Mouse (Mus musculus) stomach, embryonic 16.5 days (tissue): ENCODE results near the gene Npnt. TPM values are rescaled to one million over a fixed set of nuclear protein-coding genes. Genes with fewer than 3 reads are reported as not detected.

Source experiments
- ATAC-seq: fragments of 200-750 bp; cut with Nextera tagmentation; 2 replicates; pipeline ENCODE4 v1.8.0; 2017; ENCODE audit warnings: moderate number of reproducible peaks, moderate TSS enrichment; ENCODE audit not compliant: insufficient read depth, low FRiP score
- H3K27ac ChIP-seq: fragments of 300-500 bp; sonication (generic); 2 replicates; pipeline ENCODE4 v1.5.1; 2014; ENCODE audit warnings: low read length
- H3K27me3 ChIP-seq: fragments of 300-500 bp; sonication (generic); 2 replicates; pipeline ENCODE4 v1.6.1; 2014; ENCODE audit warnings: low read length, control low read depth, mixed read lengths; ENCODE audit not compliant: control insufficient read depth, insufficient read depth
- H3K36me3 ChIP-seq: fragments of 300-500 bp; sonication (generic); 2 replicates; pipeline ENCODE4 v1.6.1; 2014; ENCODE audit warnings: low read length; ENCODE audit not compliant: control insufficient read depth, insufficient read depth
- H3K4me1 ChIP-seq: fragments of 300-500 bp; sonication (generic); 2 replicates; pipeline ENCODE4 v1.6.1; 2014; ENCODE audit warnings: low read length, control low read depth, mixed read lengths; ENCODE audit not compliant: control insufficient read depth, insufficient read depth
- H3K4me2 ChIP-seq: fragments of 300-500 bp; sonication (generic); 2 replicates; pipeline ENCODE4 v1.6.1; 2014; ENCODE audit warnings: low read depth, low read length, mixed read lengths
- H3K4me3 ChIP-seq: fragments of 300-500 bp; sonication (generic); replicated peaks from 2 replicates; pipeline ENCODE4 v1.5.1; 2014; ENCODE audit warnings: mild to moderate bottlenecking, low read length
- H3K9ac ChIP-seq: fragments of 300-500 bp; sonication (generic); 2 replicates; pipeline ENCODE4 v1.6.1; 2014; ENCODE audit warnings: low read length
- H3K9me3 ChIP-seq: fragments of 300-500 bp; sonication (generic); replicated peaks from 2 replicates; pipeline ENCODE4 v1.6.1; 2016; ENCODE audit warnings: low read length, control low read depth; ENCODE audit not compliant: control insufficient read depth
- WGBS: fragments of 180-500 bp; shearing (Covaris S2); extraction: QIAGEN DNeasy Blood & Tissue Kit; methylation state at CpG from one replicate; pipeline ENCODE4 v1.1.7; 2014; 5-methylcytosine and 5-hydroxymethylcytosine counted together
- polyA plus RNA-seq: library from polyadenylated mRNA; unstranded; fragments of >200 nt; fragmentation: Nextera tagmentation; extraction: Ambion mirVana; gene quantifications from 2 replicates; pipeline ENCODE4 v1.2.1, GENCODE M21; 2015

Gene Npnt
- polyA plus RNA-seq, 1 experiment from 2014 or later = 67.3 TPM

DNA sequence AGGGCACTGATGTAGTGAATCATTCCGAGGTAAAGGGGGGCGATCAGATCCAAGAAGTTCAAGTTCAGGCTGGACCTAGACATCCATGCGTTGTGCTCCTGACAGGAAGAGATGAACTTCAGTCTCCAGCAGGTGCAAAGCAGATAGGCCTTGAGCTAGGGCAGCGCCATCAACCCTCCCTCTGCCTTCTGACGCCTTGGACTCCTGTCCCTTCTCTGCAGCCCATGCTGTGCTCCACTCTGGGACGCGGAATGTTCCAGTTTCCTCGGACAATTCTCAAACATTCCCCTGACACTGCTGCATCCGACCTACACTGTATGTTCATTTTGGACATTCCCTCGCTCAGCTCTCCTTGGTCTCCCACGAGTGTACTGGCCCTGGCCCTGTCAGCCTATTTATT is 30.9 kb downstream of the Npnt start:
- Histone ChIP-seq H3K36me3 (no peaks in the 10 kb centered on the region), H3K27ac (no peak overlapping the region), H3K4me1 (no peaks in the 10 kb centered on the region), H3K9ac (no peak overlapping the region), H3K27me3 (no peaks in the 10 kb centered on the region), H3K4me3 (no peak overlapping the region), H3K9me3 (no peaks in the 10 kb centered on the region), H3K4me2 (no peak overlapping the region)
- 90% methylated on average over 11 of the region's 11 CpGs for WGBS
- no peak for ATAC-seq

DNA sequence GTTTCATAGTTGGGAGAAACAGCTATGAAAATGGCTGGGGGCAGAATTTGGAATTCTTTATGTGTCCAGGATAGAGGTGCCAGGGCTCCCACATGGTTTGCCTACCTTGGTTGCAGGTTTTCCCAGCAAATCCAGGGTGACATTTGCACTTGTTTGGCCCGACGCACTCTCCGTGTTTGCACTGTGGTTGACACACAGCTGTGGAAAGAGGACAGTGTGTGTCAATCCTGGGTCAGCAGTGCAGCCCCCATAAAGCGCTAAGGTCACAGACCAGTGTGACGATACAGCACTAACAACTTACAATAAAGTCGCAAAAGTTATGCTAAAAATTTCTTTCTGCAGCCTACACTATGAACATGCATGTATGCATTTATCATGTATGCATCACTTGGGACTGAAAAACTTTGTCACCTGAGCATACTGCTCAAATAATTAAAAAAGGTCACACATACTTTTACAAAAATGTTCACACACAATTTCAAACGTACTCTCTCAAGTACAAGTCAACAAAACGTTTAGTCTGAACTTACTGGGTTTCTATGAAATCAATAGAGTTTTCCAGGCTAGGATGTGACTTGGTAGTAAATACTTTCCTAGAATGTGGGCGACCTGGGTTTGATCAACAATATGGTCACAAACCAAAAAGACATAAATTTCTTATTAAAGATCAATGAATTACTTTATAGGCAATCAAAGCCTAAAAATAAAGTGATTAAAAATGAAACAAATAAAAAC is 32.6 kb downstream of the Npnt start:
- H3K27me3 ChIP-seq = no peaks in the 10 kb centered on the region
- no peaks in the 10 kb centered on the region for H3K4me1 ChIP-seq
- H3K9ac ChIP-seq = no peak overlapping the region
- WGBS = 80% methylated on average over 9 of the region's 9 CpGs
- H3K4me2 ChIP-seq = no peak overlapping the region
- H3K36me3 ChIP-seq = no peaks in the 10 kb centered on the region
- H3K4me3 ChIP-seq = no peak overlapping the region
- no peak overlapping the region for H3K27ac ChIP-seq
- ATAC-seq = no peak
- H3K9me3 ChIP-seq = no peaks in the 10 kb centered on the region

DNA sequence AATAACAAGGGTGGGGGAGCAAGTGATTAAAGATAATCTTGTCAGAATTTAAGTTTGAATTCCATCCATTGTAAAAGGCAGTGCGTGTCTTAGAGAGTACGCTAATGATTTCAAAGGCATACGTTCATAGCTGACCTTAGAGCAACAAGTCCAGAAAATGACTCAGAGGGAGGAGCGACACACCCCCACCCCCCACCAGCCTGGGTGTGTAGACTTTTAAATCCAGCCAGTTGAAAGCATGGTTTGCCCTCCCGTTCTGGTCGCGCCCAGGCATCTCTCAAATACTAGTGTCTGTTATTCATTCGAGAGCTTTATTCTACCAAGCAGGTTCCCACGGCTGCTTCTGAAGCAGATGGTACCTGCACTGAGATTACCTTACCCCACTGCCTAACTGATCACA is 34.4 kb downstream of the Npnt start:
- ATAC-seq = peak; percentile 60; the same call in 1 of the 2 replicates
- Histone ChIP-seq H3K4me2 (no peak overlapping the region), H3K27me3 (no peaks in the 10 kb centered on the region), H3K9ac (no peak overlapping the region), H3K36me3 (no peaks in the 10 kb centered on the region), H3K9me3 (no peaks in the 10 kb centered on the region), H3K4me3 (no peak overlapping the region), H3K27ac (no peak overlapping the region), H3K4me1 (no peaks in the 10 kb centered on the region)
- WGBS = 63% methylated on average over 9 of the region's 9 CpGs

DNA sequence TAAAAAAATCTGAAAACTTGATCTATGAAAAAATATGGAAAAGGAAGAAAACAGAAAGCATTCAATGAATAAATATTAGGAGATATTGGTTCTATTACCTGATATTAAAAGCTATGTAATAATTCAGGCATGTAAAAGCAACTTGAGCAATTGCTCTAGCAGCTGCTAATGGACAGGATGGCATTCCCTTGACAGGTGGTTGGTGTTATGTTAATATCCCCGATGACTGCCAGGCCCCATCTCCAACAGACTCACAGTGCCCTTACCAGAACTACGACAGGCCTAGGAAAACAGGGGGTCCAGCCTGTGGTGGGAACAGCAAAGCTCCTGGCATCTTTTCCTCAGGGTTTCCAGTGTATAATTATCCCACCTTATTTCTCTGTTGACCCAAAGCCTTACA is 37.7 kb downstream of the Npnt start:
- Histone ChIP-seq H3K27ac (no peak overlapping the region), H3K4me1 (no peaks in the 10 kb centered on the region), H3K9ac (no peak overlapping the region), H3K9me3 (no peaks in the 10 kb centered on the region), H3K27me3 (no peaks in the 10 kb centered on the region), H3K4me3 (no peak overlapping the region), H3K4me2 (no peak overlapping the region), H3K36me3 (no peaks in the 10 kb centered on the region)
- no peak for ATAC-seq
- WGBS = 66% methylated on average over 2 of the region's 2 CpGs

DNA sequence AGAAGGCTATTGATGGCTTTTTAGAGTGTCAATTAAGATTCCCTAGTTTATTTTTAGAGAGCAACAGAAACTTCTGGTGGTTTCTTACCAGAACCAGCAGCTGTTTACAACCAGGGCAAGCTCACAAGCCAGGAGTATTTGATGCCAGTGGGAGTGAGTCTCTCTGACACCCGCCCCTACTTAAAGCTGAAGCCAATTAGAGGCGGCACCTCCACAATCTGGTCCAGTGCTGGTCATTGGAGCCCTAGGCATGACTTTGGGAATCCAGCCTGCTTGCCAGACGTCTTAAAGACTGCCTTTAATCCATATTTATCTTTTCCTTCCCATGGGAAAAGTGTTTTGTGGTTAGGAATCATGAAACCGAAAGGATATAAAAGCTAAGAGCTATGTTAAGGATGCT is 38.4 kb downstream of the Npnt start:
- H3K4me3 ChIP-seq = no peak overlapping the region
- no peak overlapping the region for H3K4me2 ChIP-seq
- ATAC-seq = no peak
- 60% methylated on average over 4 of the region's 4 CpGs for WGBS
- no peaks in the 10 kb centered on the region for H3K4me1 ChIP-seq
- no peak overlapping the region for H3K27ac ChIP-seq
- H3K27me3 ChIP-seq = no peaks in the 10 kb centered on the region
- no peak overlapping the region for H3K9ac ChIP-seq
- no peaks in the 10 kb centered on the region for H3K36me3 ChIP-seq
- no peaks in the 10 kb centered on the region for H3K9me3 ChIP-seq

DNA sequence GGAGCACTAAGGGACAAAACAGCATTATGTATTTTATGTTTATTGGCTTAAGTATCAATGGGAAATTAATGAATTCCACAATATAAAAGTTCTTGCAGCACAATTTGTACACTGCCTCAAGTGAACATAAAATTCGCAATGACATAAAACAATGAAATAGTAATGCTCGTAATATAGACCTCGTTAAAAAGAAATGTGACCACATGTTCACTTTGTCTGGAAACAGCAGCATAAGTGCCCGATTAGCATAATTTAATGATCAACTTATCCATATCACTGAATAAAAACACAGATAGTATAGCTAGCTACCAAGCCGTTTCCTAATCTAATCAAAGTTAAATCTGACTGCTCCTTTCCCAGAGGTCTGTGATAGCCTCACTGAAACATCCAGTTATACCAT is 39.4 kb downstream of the Npnt start:
- no peak overlapping the region for H3K9ac ChIP-seq
- no peaks in the 10 kb centered on the region for H3K27me3 ChIP-seq
- no peak overlapping the region for H3K27ac ChIP-seq
- WGBS = 83% methylated on average over 5 of the region's 5 CpGs
- ATAC-seq = no peak
- H3K4me2 ChIP-seq = no peak overlapping the region
- H3K4me1 ChIP-seq = no peaks in the 10 kb centered on the region
- no peaks in the 10 kb centered on the region for H3K36me3 ChIP-seq
- no peak overlapping the region for H3K4me3 ChIP-seq
- H3K9me3 ChIP-seq = no peaks in the 10 kb centered on the region

DNA sequence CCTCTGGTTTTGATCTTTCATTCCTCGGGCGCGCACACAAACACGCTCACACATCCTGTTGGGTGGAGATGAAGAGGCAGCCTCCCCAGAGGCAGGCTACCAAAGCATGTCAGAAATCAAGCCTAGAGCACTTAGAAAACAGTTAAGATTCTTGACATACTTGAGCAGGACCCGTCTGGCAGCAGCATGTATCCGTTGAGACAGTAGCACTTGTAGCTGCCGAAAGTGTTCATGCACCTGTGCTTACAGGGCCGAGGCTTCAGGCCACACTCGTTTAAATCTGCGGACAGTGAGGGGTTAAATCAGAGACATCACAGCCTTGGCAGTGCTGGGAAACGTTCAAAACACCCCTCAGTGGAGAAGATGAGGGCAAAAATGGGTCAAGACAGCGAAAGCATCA is 40.4 kb downstream of the Npnt start:
- Histone ChIP-seq H3K36me3 (no peaks in the 10 kb centered on the region), H3K4me3 (no peak overlapping the region), H3K9ac (no peak overlapping the region), H3K9me3 (no peaks in the 10 kb centered on the region), H3K27me3 (no peaks in the 10 kb centered on the region), H3K4me2 (no peak overlapping the region), H3K27ac (no peak overlapping the region), H3K4me1 (no peaks in the 10 kb centered on the region)
- ATAC-seq = no peak
- 39% methylated on average over 12 of the region's 12 CpGs for WGBS

DNA sequence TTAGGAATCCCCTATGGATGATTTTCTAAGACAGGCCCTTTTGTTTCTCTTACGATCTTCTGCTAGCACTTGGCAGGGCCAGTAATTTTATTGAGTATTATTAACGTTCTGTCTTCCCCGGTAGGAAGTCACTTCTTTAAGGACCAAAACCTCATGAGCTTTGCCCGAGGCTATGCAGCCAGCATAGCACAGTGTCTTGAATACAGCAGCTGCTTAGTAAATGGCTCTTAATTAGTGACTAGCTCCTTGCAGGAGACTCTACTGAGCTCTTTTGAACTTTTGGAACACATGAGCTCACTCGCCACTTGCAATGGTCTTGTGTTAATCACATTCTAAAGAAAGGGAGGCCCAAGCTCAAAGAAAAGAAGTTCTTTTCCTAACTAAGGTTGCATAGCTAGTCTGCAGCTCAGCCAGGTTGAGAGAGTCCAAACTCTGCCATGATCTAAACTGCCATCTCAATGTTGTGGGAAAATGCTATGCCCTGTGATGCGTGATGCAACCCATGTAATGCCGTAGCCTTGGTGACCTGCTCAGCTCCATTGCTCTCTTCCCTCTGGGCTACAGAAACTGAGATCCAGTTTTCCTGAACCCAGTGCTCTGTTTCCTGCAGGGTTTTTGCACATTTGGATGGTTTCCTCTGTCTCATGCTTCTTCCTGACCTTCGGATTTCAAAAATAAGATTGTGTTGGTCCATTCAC is 42.4 kb downstream of the Npnt start:
- 93% methylated on average over 8 of the region's 8 CpGs for WGBS
- Histone ChIP-seq H3K27me3 (no peaks in the 10 kb centered on the region), H3K36me3 (no peaks in the 10 kb centered on the region), H3K4me3 (no peak overlapping the region), H3K9me3 (no peaks in the 10 kb centered on the region), H3K27ac (no peak overlapping the region), H3K4me2 (no peak overlapping the region), H3K4me1 (no peaks in the 10 kb centered on the region), H3K9ac (no peak overlapping the region)
- ATAC-seq = no peak; the same call in 1 of the 2 replicates

DNA sequence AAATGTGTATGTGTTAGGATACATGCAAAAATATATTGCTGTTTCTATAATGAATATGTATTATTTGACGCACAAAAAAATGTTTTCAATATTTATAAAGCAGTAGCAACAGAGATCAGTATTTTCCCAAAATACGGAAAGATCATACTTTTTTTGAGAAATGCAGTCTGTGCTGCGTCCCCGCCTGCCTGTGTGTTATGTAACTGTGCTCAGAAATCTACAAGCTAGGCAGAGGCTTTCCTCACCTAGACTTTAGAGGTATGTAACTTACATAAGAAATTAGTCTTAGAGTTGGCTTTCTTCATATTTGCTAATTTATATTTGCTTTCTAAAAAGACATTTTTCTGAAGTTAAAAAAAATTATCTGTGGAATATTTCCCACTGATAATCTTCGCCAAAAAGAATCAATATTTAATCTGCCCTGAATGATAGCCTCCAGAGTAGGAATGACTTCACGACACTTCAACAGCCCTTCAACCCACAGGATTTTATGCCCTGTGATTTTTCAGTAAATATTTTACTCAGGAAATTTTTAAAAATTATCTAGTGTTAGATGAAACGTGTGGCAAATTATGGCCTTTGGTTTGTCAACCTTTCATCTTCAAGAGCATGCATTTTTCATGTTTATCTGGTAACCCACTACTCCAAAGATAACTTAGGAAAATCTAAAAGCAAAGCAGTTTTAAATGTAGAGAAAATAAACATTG is 44.7 kb downstream of the Npnt start:
- WGBS = 82% methylated on average over 7 of the region's 7 CpGs
- H3K27me3 ChIP-seq = no peaks in the 10 kb centered on the region
- no peaks in the 10 kb centered on the region for H3K9me3 ChIP-seq
- H3K9ac ChIP-seq = no peak overlapping the region
- ATAC-seq = no peak
- no peak overlapping the region for H3K27ac ChIP-seq
- H3K4me1 ChIP-seq = no peaks in the 10 kb centered on the region
- no peaks in the 10 kb centered on the region for H3K36me3 ChIP-seq
- H3K4me2 ChIP-seq = no peak overlapping the region
- H3K4me3 ChIP-seq = no peak overlapping the region
